Mouse (Mus musculus): ENCODE data around the gene Gpsm1.
A peak's percentile ranks its signal among the peaks of the same experiment; 100 is the strongest.

The Gpsm1 gene

GRCm38 (mm10) chr2:26341510-26341981 is 26.2 kb downstream of the Gpsm1 start:
- no peak for DNase-seq (ENCODE audit: low spot score)

DNA sequence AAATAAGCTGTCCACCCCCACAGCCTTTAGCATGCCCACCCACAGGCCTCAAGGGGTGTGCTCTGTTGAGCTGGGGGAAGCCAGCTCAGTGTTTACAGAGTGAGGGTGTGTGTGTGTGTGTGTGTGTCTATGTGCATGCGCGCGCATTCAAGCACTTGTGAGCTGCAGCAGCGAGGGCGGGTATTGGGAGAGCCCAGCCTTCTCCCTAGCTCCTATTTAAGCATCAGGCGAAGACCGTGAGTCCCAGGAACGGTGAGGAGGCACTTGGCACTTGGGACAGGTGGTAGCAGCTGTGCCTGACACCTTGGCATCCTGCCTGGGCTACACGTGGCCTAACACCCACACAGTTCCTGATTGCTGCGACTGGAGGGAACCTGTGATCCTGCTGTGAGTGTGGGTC is 26.7 kb downstream of the Gpsm1 start:
- DNase-seq (ENCODE audit: low spot score): no peak

GRCm38 (mm10) chr2:26342609-26343490 is 27.5 kb downstream of the Gpsm1 start:
- DNase-seq (ENCODE audit: low spot score): no peak

GRCm38 (mm10) chr2:26348241-26348640 is 32.9 kb downstream of the Gpsm1 start:
- no peak for DNase-seq (ENCODE audit: low spot score)

- DNase-seq (ENCODE audit: low spot score): peak; percentile 90
Observed at GRCm38 (mm10) chr2:26351358-26352290, 36.3 kb downstream of the Gpsm1 start, which contains the start of gene Dnlz. Dnlz (minus strand) TSS chr2:26352110.

GRCm38 (mm10) chr2:26352291-26352910 is 37.1 kb downstream of the Gpsm1 start:
- DNase-seq (ENCODE audit: low spot score): no peak

DNA sequence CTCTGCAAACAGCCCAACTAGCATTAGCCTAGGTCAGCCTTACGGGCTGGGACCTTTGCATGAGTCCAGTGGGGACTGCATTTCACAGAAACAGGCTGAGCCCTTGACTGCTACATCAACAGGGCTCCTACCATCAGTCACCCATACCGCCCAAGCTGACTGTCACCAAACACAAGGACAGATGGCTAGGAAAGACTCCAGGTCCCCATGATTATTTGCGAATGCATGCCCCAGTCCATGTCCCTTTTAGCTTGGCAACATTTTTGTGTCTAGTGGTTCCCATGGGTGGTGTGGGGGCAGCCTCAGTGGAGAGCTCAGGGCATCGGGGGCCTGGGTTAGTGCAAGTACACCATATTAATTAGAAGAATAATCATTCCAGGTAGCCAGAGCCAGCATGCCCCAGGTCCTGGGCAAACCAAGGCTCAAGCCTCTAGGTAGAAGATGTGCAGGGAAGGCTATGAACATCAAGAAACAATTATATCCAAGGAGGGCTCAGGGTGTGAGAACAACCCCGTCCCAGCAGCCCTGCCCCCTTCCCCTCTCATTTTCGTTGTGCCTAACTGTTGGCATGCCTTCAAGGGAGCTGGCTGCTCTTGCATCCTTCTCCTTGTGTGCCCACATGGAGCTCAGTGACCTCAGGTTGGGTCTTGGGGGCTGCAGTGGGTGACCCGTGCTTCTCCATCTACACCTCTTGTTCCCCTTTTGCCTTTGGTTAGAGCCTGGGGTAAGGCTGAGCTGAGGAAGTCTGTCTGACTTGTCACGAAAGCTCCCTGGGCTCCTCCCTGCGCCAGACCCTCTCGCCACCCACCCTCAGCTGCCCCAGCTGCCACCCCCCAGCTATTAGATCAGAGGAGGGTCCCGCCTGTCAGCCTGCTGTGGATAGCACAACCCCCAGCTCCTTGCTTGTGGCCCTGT is 38.0 kb downstream of the Gpsm1 start:
- no peak for DNase-seq (ENCODE audit: low spot score)

GRCm38 (mm10) chr2:26354401-26354800 is 39.1 kb downstream of the Gpsm1 start:
- DNase-seq (ENCODE audit: low spot score): no peak

GRCm38 (mm10) chr2:26356231-26356630 is 40.9 kb downstream of the Gpsm1 start:
- DNase-seq (ENCODE audit: low spot score): no peak

DNA sequence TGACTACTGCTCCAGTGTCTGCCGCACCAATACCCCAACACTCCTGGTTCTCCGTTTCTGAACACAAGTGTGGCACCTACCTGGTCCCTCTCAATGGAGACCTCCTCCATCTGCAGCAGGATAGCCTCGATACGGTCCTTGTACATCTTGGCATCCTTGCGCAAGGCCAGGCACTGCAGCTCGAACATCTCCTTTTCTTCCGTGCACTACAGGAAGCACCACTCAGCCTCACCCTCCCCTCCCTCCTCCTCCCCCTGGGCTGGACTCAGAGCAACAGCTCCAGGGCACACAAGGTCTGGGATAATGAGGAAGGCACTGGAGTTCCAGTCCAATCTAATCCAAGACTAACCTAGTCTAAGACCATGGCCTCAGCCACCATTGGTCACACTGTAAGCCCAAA is 41.4 kb downstream of the Gpsm1 start:
- DNase-seq (ENCODE audit: low spot score): no peak

DNA sequence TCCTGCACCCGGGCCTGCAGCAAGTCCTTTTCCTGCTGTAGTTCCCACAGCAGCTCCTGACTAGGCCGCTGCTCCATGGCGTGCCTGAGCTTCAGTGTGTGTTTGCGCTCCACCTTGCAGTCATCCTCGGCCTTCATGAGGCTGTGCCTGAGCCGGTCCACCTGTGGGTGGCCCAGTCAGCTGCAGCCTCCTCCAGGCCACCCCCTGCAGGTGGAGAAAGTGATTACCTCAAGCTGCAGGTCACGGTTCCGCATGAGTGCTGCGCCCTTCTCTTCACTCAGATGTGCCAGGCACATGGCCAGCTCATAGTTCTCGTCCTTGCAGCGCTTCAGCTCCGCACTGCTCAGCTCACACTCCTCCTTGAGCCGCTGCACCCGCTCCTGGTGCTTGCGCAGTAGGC is 42.2 kb downstream of the Gpsm1 start:
- DNase-seq (ENCODE audit: low spot score): no peak

- no peak for DNase-seq (ENCODE audit: low spot score)
Observed at GRCm38 (mm10) chr2:26358667-26359320, 43.5 kb downstream of the Gpsm1 start.

GRCm38 (mm10) chr2:26359983-26360382 is 44.7 kb downstream of the Gpsm1 start:
- DNase-seq (ENCODE audit: low spot score): no peak

- DNase-seq (ENCODE audit: low spot score): no peak
Observed at GRCm38 (mm10) chr2:26360772-26361171, 45.5 kb downstream of the Gpsm1 start, which contains the start of gene Card9. Card9 (minus strand) TSS chr2:26360918.

- no peak for DNase-seq (ENCODE audit: low spot score)
Observed at GRCm38 (mm10) chr2:26362991-26363390, 47.7 kb downstream of the Gpsm1 start.

GRCm38 (mm10) chr2:26363481-26363880 is 48.2 kb downstream of the Gpsm1 start:
- DNase-seq (ENCODE audit: low spot score): no peak

DNA sequence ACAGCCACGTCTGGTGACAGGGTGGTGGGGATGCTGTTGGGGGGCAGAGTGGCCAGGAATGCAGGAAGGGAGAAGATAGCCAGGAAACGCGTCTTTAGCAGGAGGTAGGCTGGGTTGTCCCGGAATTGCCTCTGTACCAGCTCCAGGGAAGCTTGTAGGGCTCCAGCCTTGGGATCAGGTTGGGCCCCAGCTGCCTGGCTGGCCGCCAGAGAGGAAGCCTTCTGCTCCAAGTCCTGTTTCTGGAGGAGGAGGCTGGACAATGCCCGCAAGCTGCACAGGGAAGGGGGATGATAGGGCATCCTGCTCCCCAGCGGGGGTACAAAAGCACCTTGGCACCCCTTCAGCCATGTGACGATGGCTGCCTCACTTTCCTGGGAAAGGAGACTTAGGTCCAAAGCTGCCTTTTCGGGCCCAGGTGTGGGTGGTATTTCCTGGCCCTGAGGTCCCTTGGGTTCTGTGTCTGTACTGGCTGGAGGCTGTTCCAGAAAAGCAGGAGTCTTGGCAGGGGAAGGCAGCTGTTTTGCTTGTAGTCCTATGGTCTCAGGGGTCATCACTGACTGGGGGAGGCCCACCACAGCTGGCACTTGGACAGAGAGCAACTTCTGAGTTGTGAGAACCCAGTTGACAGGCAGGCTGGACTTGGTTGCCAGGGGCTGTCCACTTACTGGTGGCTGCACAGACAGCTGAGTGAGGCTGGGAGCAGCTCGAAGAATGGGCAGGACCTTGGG is 49.6 kb downstream of the Gpsm1 start:
- DNase-seq (ENCODE audit: low spot score): peak; percentile 55

GRCm38 (mm10) chr2:26367911-26368310 is 52.6 kb downstream of the Gpsm1 start:
- DNase-seq (ENCODE audit: low spot score): no peak

- DNase-seq (ENCODE audit: low spot score): no peak
Observed at GRCm38 (mm10) chr2:26368572-26368971, 53.3 kb downstream of the Gpsm1 start.

GRCm38 (mm10) chr2:26372396-26372795 is 57.1 kb downstream of the Gpsm1 start:
- DNase-seq (ENCODE audit: low spot score): no peak

All from ovary, postnatal 10 days (tissue).